Mouse (Mus musculus): Measurements from ENCODE around the gene Acbd3. TPM values are rescaled to one million over a fixed set of nuclear protein-coding genes. Genes with fewer than 3 reads are reported as not detected.
A peak's percentile ranks its signal among the peaks of the same experiment; 100 is the strongest.

The Acbd3 gene
- total and polyA plus RNA-seq, 3 experiments, result 17.8 to 23.2 TPM; not detected in 1

DNA sequence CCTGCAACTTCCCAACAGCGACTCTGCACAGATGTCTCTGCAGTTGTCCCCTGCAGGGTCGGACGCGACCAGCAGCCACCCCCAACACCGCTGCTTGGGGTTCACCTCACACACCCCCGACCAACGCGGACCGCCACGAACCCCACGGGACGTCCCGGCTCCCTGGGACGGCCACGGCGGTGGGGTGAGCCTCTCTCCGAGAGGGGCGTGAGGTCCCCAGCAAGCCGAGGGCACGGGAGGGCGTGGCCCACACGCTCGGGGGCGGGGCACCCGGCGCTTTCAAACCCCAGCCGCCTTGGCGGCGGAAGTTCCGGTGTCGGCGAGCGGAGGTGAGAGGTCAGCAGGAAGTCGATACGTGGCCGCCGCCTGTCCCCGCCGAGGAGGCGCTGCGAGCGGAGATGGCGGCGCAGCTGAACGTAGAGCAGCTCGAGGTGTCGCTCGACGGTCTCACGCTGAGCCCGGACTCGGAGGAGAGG is at the start of gene Acbd3 (continued):
- TF ChIP-seq MXI1 (IDR thresholded peaks at IDR 0.05; ENCODE audit: low read depth, low read length), result peak; percentile 56
- TF ChIP-seq POLR2AphosphoS2 (IDR thresholded peaks at IDR 0.05; ENCODE audit: low read length), result peak; percentile 71; the same call in 1 of the 2 replicates
- no peak for TF ChIP-seq GATA1 (IDR thresholded peaks at IDR 0.05; ENCODE audit: low read depth, low read length)

DNA sequence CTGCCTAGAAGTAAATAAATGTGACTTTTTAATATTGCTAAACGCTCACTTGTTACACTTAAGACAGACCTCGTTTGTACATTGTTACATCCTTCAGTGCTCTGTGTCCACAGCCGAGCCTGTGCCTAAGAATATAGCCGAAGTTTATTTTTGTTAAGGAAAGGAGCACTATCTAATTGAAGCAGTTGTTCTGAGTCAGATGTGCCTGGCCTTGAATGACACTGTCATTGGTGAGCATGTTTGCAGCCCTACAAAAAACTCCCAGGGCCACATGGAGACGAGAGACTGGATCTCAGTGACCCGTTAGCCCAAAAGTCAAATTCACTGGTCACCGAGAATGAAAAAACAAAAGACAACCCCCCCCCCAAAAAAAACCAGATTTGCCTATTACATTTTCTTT is 34.6 kb upstream of the Acbd3 start:
- no peak overlapping the region for H3K4me3 ChIP-seq (ENCODE audit: control insufficient read depth in 1 of 2, insufficient read depth in 1 of 2, low read depth in 2 of 2, low read length in 2 of 2)
- H3K79me2 ChIP-seq (ENCODE audit: control insufficient read depth, insufficient read depth, low read length, poor library complexity), result no peaks in the 10 kb centered on the region
- H3K4me1 ChIP-seq (ENCODE audit: control insufficient read depth in 1 of 2, insufficient read depth in 2 of 2, low read length in 2 of 2), result no peaks in the 10 kb centered on the region
- H3K36me3 ChIP-seq (ENCODE audit: control insufficient read depth in 1 of 2, insufficient read depth in 2 of 2, low read length in 2 of 2), result peaks cover 0 to 8% of the 10 kb centered on the region in 2 experiments; a peak in 2 of 4 replicates
- TF ChIP-seq TBP (IDR thresholded peaks at IDR 0.05; ENCODE audit: low read depth, low read length) (no peak), BHLHE40 (IDR thresholded peaks at IDR 0.05; ENCODE audit: borderline replicate concordance, low read depth, low read length) (no peak), RCOR1 (IDR thresholded peaks at IDR 0.05; ENCODE audit: low read depth, low read length) (no peak), NELFE (IDR thresholded peaks at IDR 0.05; ENCODE audit: low read depth, low read length) (no peak), JUND (IDR thresholded peaks at IDR 0.05; ENCODE audit: low read depth, low read length) (no peak), MAZ (IDR thresholded peaks at IDR 0.05; ENCODE audit: low read depth, low read length) (no peak), MYC (IDR thresholded peaks at IDR 0.05; ENCODE audit: low read depth, low read length) (no peak), ETS1 (IDR thresholded peaks at IDR 0.05; ENCODE audit: low read depth, low read length) (no peak), MAFK (IDR thresholded peaks at IDR 0.05; ENCODE audit: borderline replicate concordance, low read depth, low read length) (no peak), RAD21 (IDR thresholded peaks at IDR 0.05; ENCODE audit: low read depth, low read length) (no peak), NRF1 (IDR thresholded peaks at IDR 0.05; ENCODE audit: insufficient read depth, low read depth, low read length, poor library complexity, severe bottlenecking) (no peak), GABPA (IDR thresholded peaks at IDR 0.05; ENCODE audit: low read depth, low read length) (no peak), POLR2A (IDR thresholded peaks at IDR 0.05; ENCODE audit: control insufficient read depth in 1 of 2, insufficient read depth in 1 of 2, low read depth in 1 of 2, low read length in 2 of 2, poor library complexity in 1 of 2) (no peak)
- H3K9ac ChIP-seq (ENCODE audit: control insufficient read depth, low read depth, low read length, poor library complexity, severe bottlenecking), result no peak overlapping the region
- no peak overlapping the region for H3K27ac ChIP-seq (ENCODE audit: control insufficient read depth, low read depth, low read length)
- no peak for DNase-seq (ENCODE audit: low read depth, low spot score)
- no peaks in the 10 kb centered on the region for H3K9me3 ChIP-seq (replicated peaks; ENCODE audit: insufficient read depth, low read length)
- no peaks in the 10 kb centered on the region for H3K27me3 ChIP-seq (ENCODE audit: control insufficient read depth in 1 of 2, insufficient read depth in 2 of 2, low read length in 2 of 2)

- Histone ChIP-seq H3K4me3 (ENCODE audit: control insufficient read depth in 1 of 2, insufficient read depth in 1 of 2, low read depth in 2 of 2, low read length in 2 of 2) (no peak within 1 kb of the TSS), H3K27me3 (ENCODE audit: control insufficient read depth in 1 of 2, insufficient read depth in 2 of 2, low read length in 2 of 2) (no peaks in the 10 kb centered on the region), H3K4me1 (ENCODE audit: control insufficient read depth in 1 of 2, insufficient read depth in 2 of 2, low read length in 2 of 2) (no peaks in the 10 kb centered on the region), H3K9ac (ENCODE audit: control insufficient read depth, low read depth, low read length, poor library complexity, severe bottlenecking) (no peak within 1 kb of the TSS), H3K36me3 (ENCODE audit: control insufficient read depth in 1 of 2, insufficient read depth in 2 of 2, low read length in 2 of 2) (no peaks in the 10 kb centered on the region), H3K9me3 (replicated peaks; ENCODE audit: insufficient read depth, low read length) (no peaks in the 10 kb centered on the region), H3K79me2 (ENCODE audit: control insufficient read depth, insufficient read depth, low read length, poor library complexity) (no peaks in the 10 kb centered on the region), H3K27ac (ENCODE audit: control insufficient read depth, low read depth, low read length) (no peak within 1 kb of the TSS)
- no peak for TF ChIP-seq MYB (IDR thresholded peaks at IDR 0.05; ENCODE audit: low read depth, low read length)
- TF ChIP-seq USF2 (IDR thresholded peaks at IDR 0.05; ENCODE audit: borderline replicate concordance in 1 of 2, insufficient read depth in 1 of 2, low read depth in 1 of 2, low read length in 2 of 2), result no peak
- no peak for TF ChIP-seq MXI1 (IDR thresholded peaks at IDR 0.05; ENCODE audit: low read depth, low read length)
- DNase-seq (ENCODE audit: low read depth, low spot score), result no peak
These were observed 29.1 kb upstream of the Acbd3 start, which contains the start of gene Mixl1 for GRCm38 (mm10) chr1:180696626-180697352. TSS of gene Mixl1 (minus strand) at chr1:180697034.

Data from MEL (cell line).